8 mouse cellular contexts compared by ENCODE assay signal in the genomic region with DNA sequence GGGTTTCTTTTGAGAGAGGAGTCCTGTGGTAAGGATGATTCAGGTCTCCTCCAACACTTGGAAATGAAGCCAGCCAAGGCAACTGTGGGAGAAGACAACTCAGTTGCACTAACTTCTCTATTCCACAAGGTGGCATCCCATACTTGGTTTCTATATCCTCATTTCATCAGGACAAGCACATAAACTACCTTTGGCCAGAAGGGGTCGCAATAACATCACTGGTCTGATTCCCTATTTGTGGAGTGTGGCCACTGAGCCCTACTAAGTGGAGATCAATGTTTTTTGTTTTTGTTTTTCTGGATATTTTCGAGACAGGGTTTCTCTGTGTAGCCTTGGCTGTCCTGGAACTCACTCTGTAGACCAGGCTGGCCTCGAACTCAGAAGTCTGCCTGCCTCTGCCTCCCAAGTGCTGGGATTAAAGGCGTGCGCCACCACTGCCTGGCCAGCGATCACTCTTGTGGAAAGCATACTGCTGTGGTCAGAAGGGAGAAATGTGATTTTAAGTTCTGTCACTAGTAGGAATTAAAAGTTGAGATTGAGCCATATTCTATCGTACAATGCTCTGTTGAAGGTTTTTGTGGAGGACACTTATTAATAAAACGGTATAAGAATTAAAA.
DNase-seq lines count a peak whose midpoint lies in the region; ATAC-seq and TF ChIP-seq lines count a peak whose summit lies in the region.
"Not testable (repeated sequence)": the region's sequence is repeated elsewhere in the genome, so short reads cannot be mapped to it uniquely, and the experiment has no call there.

No protein-coding gene starts in this region.

- not testable (repeated sequence) for H3K9me3 ChIP-seq in embryonic facial prominence, embryonic 14.5 days (ENCODE audit: control insufficient read depth, low read length); kidney, embryonic 14.5 days (ENCODE audit: control insufficient read depth, low read length); limb, embryonic 12.5 days; midbrain, embryonic 13.5 days; stomach, embryonic 15.5 days

- H3K79me2 ChIP-seq in C2C12 (ENCODE audit: control insufficient read depth, insufficient read depth), result not testable (repeated sequence)

- not testable (repeated sequence) for H3K36me3 ChIP-seq in C2C12 (ENCODE audit: control insufficient read depth, insufficient read depth); embryonic facial prominence, embryonic 14.5 days (ENCODE audit: control insufficient read depth, insufficient read depth, low read length); kidney, embryonic 14.5 days (ENCODE audit: control insufficient read depth, insufficient read depth, low read length); limb, embryonic 12.5 days; midbrain, embryonic 13.5 days; stomach, embryonic 15.5 days

- peak; percentile 63 for TF ChIP-seq CTCF in C2C12 (IDR thresholded peaks at IDR 0.05; ENCODE audit: control insufficient read depth, insufficient read depth, insufficient read length)

- not testable (repeated sequence) for H3ac ChIP-seq in C2C12 (ENCODE audit: control insufficient read depth, insufficient read length, low read depth)

- WGBS in embryonic facial prominence, embryonic 14.5 days, result 69% methylated on average over 8 of the region's 8 CpGs
- WGBS in kidney, embryonic 14.5 days, result 67% methylated on average over 8 of the region's 8 CpGs
- WGBS in limb, embryonic 12.5 days, result 70% methylated on average over 8 of the region's 8 CpGs
- WGBS in midbrain, embryonic 13.5 days, result 70% methylated on average over 8 of the region's 8 CpGs
- 68% methylated on average over 8 of the region's 8 CpGs for WGBS in stomach, embryonic 15.5 days

- 0 out of 2 replicates have a peak, but pooled peaks have one; percentile 4 for ATAC-seq in embryonic facial prominence, embryonic 14.5 days (ENCODE audit: low read depth)
- ATAC-seq in kidney, embryonic 14.5 days (ENCODE audit: low FRiP score, low TSS enrichment), result peak; percentile 28; the same call in 1 of the 2 replicates
- peak; percentile 53; the same call in 1 of the 2 replicates for ATAC-seq in limb, embryonic 12.5 days (ENCODE audit: insufficient number of reproducible peaks, insufficient read depth, low FRiP score, low TSS enrichment, low read depth)
- ATAC-seq in midbrain, embryonic 13.5 days, result peak; percentile 71
- ATAC-seq in stomach, embryonic 15.5 days (ENCODE audit: insufficient read depth, low FRiP score, low read depth), result peak; percentile 33

- H3K27me3 ChIP-seq in C2C12 (ENCODE audit: control insufficient read depth, insufficient read depth, insufficient read length); embryonic facial prominence, embryonic 14.5 days (replicated peaks; ENCODE audit: control insufficient read depth, insufficient read depth, low read length); kidney, embryonic 14.5 days (ENCODE audit: control insufficient read depth, insufficient read depth, low read length); limb, embryonic 12.5 days; midbrain, embryonic 13.5 days; stomach, embryonic 15.5 days (replicated peaks): not testable (repeated sequence)

- H3K9ac ChIP-seq in embryonic facial prominence, embryonic 14.5 days (ENCODE audit: low read depth, low read length); kidney, embryonic 14.5 days (ENCODE audit: low read depth, low read length); limb, embryonic 12.5 days (replicated peaks); midbrain, embryonic 13.5 days (replicated peaks); stomach, embryonic 15.5 days: not testable (repeated sequence)

- not testable (repeated sequence) for H3K79me3 ChIP-seq in C2C12 (ENCODE audit: low read depth)

- H3K4me1 ChIP-seq in embryonic facial prominence, embryonic 14.5 days (ENCODE audit: control insufficient read depth, insufficient read depth, low read length); kidney, embryonic 14.5 days (ENCODE audit: control insufficient read depth, insufficient read depth, low read length); limb, embryonic 12.5 days (replicated peaks); midbrain, embryonic 13.5 days (replicated peaks); stomach, embryonic 15.5 days: not testable (repeated sequence)

- not testable (repeated sequence) for H3K27ac ChIP-seq in embryonic facial prominence, embryonic 14.5 days (replicated peaks; ENCODE audit: low read depth, low read length); kidney, embryonic 14.5 days (ENCODE audit: low read depth, low read length); limb, embryonic 12.5 days; midbrain, embryonic 13.5 days; stomach, embryonic 15.5 days

- not testable (repeated sequence) for H3K4me2 ChIP-seq in embryonic facial prominence, embryonic 14.5 days (ENCODE audit: low read depth, low read length); kidney, embryonic 14.5 days (replicated peaks; ENCODE audit: low read depth, low read length); limb, embryonic 12.5 days; midbrain, embryonic 13.5 days (replicated peaks); stomach, embryonic 15.5 days

- DNase-seq in adrenal gland, postnatal 25 days, result peak; percentile 7
- peak; percentile 4 for DNase-seq in embryonic facial prominence, embryonic 14.5 days (ENCODE audit: low spot score)
- peak; percentile 53 to 67 for DNase-seq in heart, adult 9 months (ENCODE audit: low spot score in 2 of 2)

- not testable (repeated sequence) for H3K4me3 ChIP-seq in C2C12 (ENCODE audit: insufficient read depth, poor library complexity, severe bottlenecking); embryonic facial prominence, embryonic 14.5 days (ENCODE audit: low read depth, low read length); kidney, embryonic 14.5 days (ENCODE audit: low read length); limb, embryonic 12.5 days (replicated peaks); midbrain, embryonic 13.5 days (replicated peaks); stomach, embryonic 15.5 days (replicated peaks)

TF ChIP-seq in C2C12, 6 proteins besides CTCF, POLR2A, EP300 and RAD21:
- peak; percentile 34 for TF ChIP-seq MAX (IDR thresholded peaks at IDR 0.05)

Comparison
In these comparisons a context has a peak if more than half of its experiments do, and no peak if none do; other contexts are left out.
1. DNase-seq: peak in every context shown above with its lines; median percentile 60 in heart, adult 9 months; 7 in adrenal gland, postnatal 25 days; 4 in embryonic facial prominence, embryonic 14.5 days.
2. ATAC-seq: peak in every context shown above with its lines; median percentile 71 in midbrain, embryonic 13.5 days; 53 in limb, embryonic 12.5 days; 33 in stomach, embryonic 15.5 days; 28 in kidney, embryonic 14.5 days; 4 in embryonic facial prominence, embryonic 14.5 days.